Mouse (Mus musculus) adipocyte (in vitro differentiated cells): ENCODE results near the gene Gm17387.

Experiments
- DNase-seq: peaks from one replicate; pipeline ENCODE4 v3.0.0-alpha.2; 2016; ENCODE audit warnings: low spot score

Gene Gm17387

GRCm38 (mm10) chr7:141072017-141072745 is 43.2 kb downstream of the Gm17387 start:
- DNase-seq = no peak

- DNase-seq = no peak
These were observed 44.9 kb downstream of the Gm17387 start for GRCm38 (mm10) chr7:141073782-141074181.

- no peak for DNase-seq
These were observed 48.9 kb downstream of the Gm17387 start, which contains the start of gene Pkp3 for GRCm38 (mm10) chr7:141077841-141078240. Pkp3 (plus strand) TSS chr7:141078218.

GRCm38 (mm10) chr7:141078876-141079275 is 49.9 kb downstream of the Gm17387 start:
- DNase-seq = no peak
